Mouse (Mus musculus) limb, embryonic 11.5 days (tissue): ENCODE data around the gene Hs6st3. TPM values are rescaled to one million over a fixed set of nuclear protein-coding genes. Genes with fewer than 3 reads are reported as not detected.

Experiments
- ATAC-seq: fragments of 200-750 bp; cut with Nextera tagmentation; 2 replicates; pipeline ENCODE4 v1.8.0; 2017; ENCODE audit warnings: low read depth; ENCODE audit not compliant: insufficient number of reproducible peaks, low FRiP score, low TSS enrichment
- DNase-seq: peaks from one replicate; pipeline ENCODE4 v3.0.0-alpha.2; 2015; ENCODE audit warnings: low spot score
- H3K27ac ChIP-seq: fragments of 300-500 bp; sonication (generic); replicated peaks from 2 replicates; pipeline ENCODE4 v1.5.1; 2014; ENCODE audit warnings: low read depth, mild to moderate bottlenecking, low read length
- H3K27me3 ChIP-seq: fragments of 300-500 bp; sonication (generic); 2 replicates; pipeline ENCODE4 v1.6.1; 2014; ENCODE audit warnings: mild to moderate bottlenecking, low read length, mixed read lengths; ENCODE audit not compliant: control insufficient read depth, insufficient read depth
- H3K36me3 ChIP-seq: fragments of 300-500 bp; sonication (generic); 2 replicates; pipeline ENCODE4 v1.6.1; 2014; ENCODE audit warnings: mild to moderate bottlenecking, low read length, moderate library complexity, mixed read lengths; ENCODE audit not compliant: control insufficient read depth, insufficient read depth
- H3K4me1 ChIP-seq: fragments of 300-500 bp; sonication (generic); 2 replicates; pipeline ENCODE4 v1.6.1; 2014; ENCODE audit warnings: low read length, mixed read lengths; ENCODE audit not compliant: control insufficient read depth, insufficient read depth
- H3K4me2 ChIP-seq: fragments of 300-500 bp; sonication (generic); 2 replicates; pipeline ENCODE4 v1.6.1; 2014; ENCODE audit warnings: low read depth, mild to moderate bottlenecking, moderate library complexity; ENCODE audit not compliant: severe bottlenecking
- H3K4me3 ChIP-seq: fragments of 300-500 bp; sonication (generic); 2 replicates; pipeline ENCODE4 v1.5.1; 2014; ENCODE audit warnings: low read depth, low read length
- H3K9ac ChIP-seq: fragments of 300-500 bp; sonication (generic); 2 replicates; pipeline ENCODE4 v1.6.1; 2014; ENCODE audit warnings: mild to moderate bottlenecking, low read length
- H3K9me3 ChIP-seq: fragments of 300-500 bp; sonication (generic); 2 replicates; pipeline ENCODE4 v1.6.1; 2016; ENCODE audit warnings: low read length; ENCODE audit not compliant: control insufficient read depth
- WGBS: fragments of 180-500 bp; shearing (Covaris S2); extraction: QIAGEN DNeasy Blood & Tissue Kit; methylation state at CpG from one replicate; pipeline ENCODE4 v1.1.7; 2014; 5-methylcytosine and 5-hydroxymethylcytosine counted together
- polyA plus RNA-seq: library from polyadenylated mRNA; unstranded; fragments of >200 nt; fragmentation: Nextera tagmentation; extraction: Ambion mirVana; gene quantifications from 2 replicates; pipeline ENCODE4 v1.2.1, GENCODE M21; 2014

The Hs6st3 gene
- polyA plus RNA-seq, 1 experiment from 2014 or later = 0.17 TPM

- ATAC-seq (no peak), DNase-seq (no peak)
- Histone ChIP-seq H3K4me3 (no peak overlapping the region), H3K4me1 (no peaks in the 10 kb centered on the region), H3K9ac (no peak overlapping the region), H3K9me3 (no peaks in the 10 kb centered on the region), H3K27me3 (no peaks in the 10 kb centered on the region), H3K27ac (no peak overlapping the region), H3K4me2 (no peak overlapping the region), H3K36me3 (no peaks in the 10 kb centered on the region)
- WGBS = 57% methylated on average over 4 of the region's 4 CpGs
These were observed 339.7 kb downstream of the Hs6st3 start for GRCm38 (mm10) chr14:119477836-119478235.

- H3K27me3 ChIP-seq = no peaks in the 10 kb centered on the region
- no peak for ATAC-seq
- no peak overlapping the region for H3K9ac ChIP-seq
- H3K4me2 ChIP-seq = no peak overlapping the region
- no peaks in the 10 kb centered on the region for H3K36me3 ChIP-seq
- H3K4me1 ChIP-seq = no peaks in the 10 kb centered on the region
- DNase-seq = no peak
- H3K4me3 ChIP-seq = no peak overlapping the region
- H3K9me3 ChIP-seq = no peaks in the 10 kb centered on the region
- WGBS = 89% methylated on average over 5 of the region's 5 CpGs
- no peak overlapping the region for H3K27ac ChIP-seq
These were observed 351.0 kb downstream of the Hs6st3 start for GRCm38 (mm10) chr14:119488978-119489703.

- no peak overlapping the region for H3K27ac ChIP-seq
- DNase-seq (no peak), ATAC-seq (no peak)
- WGBS = 82% methylated on average over 5 of the region's 5 CpGs
- H3K9me3 ChIP-seq = no peaks in the 10 kb centered on the region
- no peak overlapping the region for H3K4me2 ChIP-seq
- no peak overlapping the region for H3K9ac ChIP-seq
- H3K36me3 ChIP-seq = no peaks in the 10 kb centered on the region
- H3K4me1 ChIP-seq = no peaks in the 10 kb centered on the region
- H3K27me3 ChIP-seq = no peaks in the 10 kb centered on the region
- H3K4me3 ChIP-seq = no peak overlapping the region
These were observed 382.5 kb downstream of the Hs6st3 start for GRCm38 (mm10) chr14:119520632-119521031.

GRCm38 (mm10) chr14:119521056-119521455 lies 382.9 kb downstream of the Hs6st3 start:
- ATAC-seq (no peak), DNase-seq (no peak)
- H3K4me3 ChIP-seq = no peak overlapping the region
- no peaks in the 10 kb centered on the region for H3K36me3 ChIP-seq
- H3K27me3 ChIP-seq = no peaks in the 10 kb centered on the region
- H3K4me1 ChIP-seq = no peaks in the 10 kb centered on the region
- H3K27ac ChIP-seq = no peak overlapping the region
- 89% methylated on average over 1 of the region's 1 CpGs for WGBS
- H3K9me3 ChIP-seq = no peaks in the 10 kb centered on the region
- H3K4me2 ChIP-seq = no peak overlapping the region
- no peak overlapping the region for H3K9ac ChIP-seq

GRCm38 (mm10) chr14:119532889-119533546 lies 394.9 kb downstream of the Hs6st3 start:
- Histone ChIP-seq H3K27ac (no peak overlapping the region), H3K4me2 (no peak overlapping the region), H3K4me3 (no peak overlapping the region), H3K36me3 (no peaks in the 10 kb centered on the region), H3K9me3 (no peaks in the 10 kb centered on the region), H3K9ac (no peak overlapping the region), H3K4me1 (no peaks in the 10 kb centered on the region), H3K27me3 (no peaks in the 10 kb centered on the region)
- no peak for DNase-seq
- ATAC-seq = no peak
- 86% methylated on average over 13 of the region's 13 CpGs for WGBS

- no peak for ATAC-seq
- Histone ChIP-seq H3K9me3 (no peaks in the 10 kb centered on the region), H3K4me2 (no peak overlapping the region), H3K36me3 (no peaks in the 10 kb centered on the region), H3K4me1 (no peaks in the 10 kb centered on the region), H3K4me3 (no peak overlapping the region), H3K9ac (no peak overlapping the region), H3K27ac (no peak overlapping the region), H3K27me3 (no peaks in the 10 kb centered on the region)
- DNase-seq = no peak
- 88% methylated on average over 5 of the region's 5 CpGs for WGBS
These were observed 402.4 kb downstream of the Hs6st3 start for GRCm38 (mm10) chr14:119540505-119540904.

GRCm38 (mm10) chr14:119544596-119544995 lies 406.5 kb downstream of the Hs6st3 start:
- ATAC-seq = no peak
- no peaks in the 10 kb centered on the region for H3K4me1 ChIP-seq
- H3K27me3 ChIP-seq = no peaks in the 10 kb centered on the region
- no peak overlapping the region for H3K27ac ChIP-seq
- H3K4me2 ChIP-seq = no peak overlapping the region
- no peak overlapping the region for H3K9ac ChIP-seq
- H3K9me3 ChIP-seq = no peaks in the 10 kb centered on the region
- DNase-seq = no peak
- H3K4me3 ChIP-seq = no peak overlapping the region
- WGBS = 71% methylated on average over 3 of the region's 3 CpGs
- no peaks in the 10 kb centered on the region for H3K36me3 ChIP-seq

GRCm38 (mm10) chr14:119558356-119558755 lies 420.2 kb downstream of the Hs6st3 start:
- Histone ChIP-seq H3K27ac (no peak overlapping the region), H3K4me1 (no peaks in the 10 kb centered on the region), H3K27me3 (no peaks in the 10 kb centered on the region), H3K4me3 (no peak overlapping the region), H3K9me3 (no peaks in the 10 kb centered on the region), H3K36me3 (no peaks in the 10 kb centered on the region), H3K9ac (no peak overlapping the region), H3K4me2 (no peak overlapping the region)
- ATAC-seq = no peak
- DNase-seq = no peak
- 90% methylated on average over 4 of the region's 4 CpGs for WGBS
